Mouse (Mus musculus) myocyte (in vitro differentiated cells): ENCODE measurements around the gene Ube2g1. TPM values are rescaled to one million over a fixed set of nuclear protein-coding genes. Genes with fewer than 3 reads are reported as not detected.

ENCODE experiments used
- H3K27me3 ChIP-seq: one replicate; pipeline ENCODE4 v1.6.1; 2011; ENCODE audit not compliant: control insufficient read depth, insufficient read depth, insufficient read length
- H3K36me3 ChIP-seq: one replicate; pipeline ENCODE4 v1.6.1; 2011; ENCODE audit not compliant: control insufficient read depth, insufficient read depth
- H3K4me2 ChIP-seq: one replicate; pipeline ENCODE4 v1.6.1; 2011; ENCODE audit warnings: low read depth, control low read depth
- H3K4me3 ChIP-seq: one replicate; pipeline ENCODE4 v1.5.1; 2011; ENCODE audit warnings: mild to moderate bottlenecking, control low read depth, moderate library complexity
- H3K79me2 ChIP-seq: one replicate; pipeline ENCODE4 v1.6.1; 2011; ENCODE audit not compliant: control insufficient read depth, insufficient read depth
- H3ac ChIP-seq: one replicate; pipeline ENCODE4 v1.6.1; 2011; ENCODE audit not compliant: control insufficient read depth, insufficient read length
- CEBPB ChIP-seq: IDR thresholded peaks from 2 replicates; pipeline ENCODE4 v1.6.1; 2011; ENCODE audit warnings: mild to moderate bottlenecking, moderate library complexity; ENCODE audit not compliant: poor library complexity, insufficient read depth, severe bottlenecking
- E2F4 ChIP-seq: IDR thresholded peaks from one replicate; pipeline ENCODE4 v1.6.1; 2011; ENCODE audit warnings: mild to moderate bottlenecking, control low read depth, moderate library complexity; ENCODE audit not compliant: insufficient read depth
- MAX ChIP-seq: IDR thresholded peaks from one replicate; pipeline ENCODE4 v1.6.1; 2011; ENCODE audit warnings: low read depth, mild to moderate bottlenecking, control low read depth
- MYOD1 ChIP-seq, 3 experiments: IDR thresholded peaks; one replicate each; pipeline ENCODE4 v1.6.1; 2011; ENCODE audit warnings: control low read depth in 2 of 3, low read depth in 2 of 3, mild to moderate bottlenecking in 2 of 3, moderate library complexity in 1 of 3; ENCODE audit not compliant: insufficient read length in 2 of 3, control insufficient read depth in 1 of 3
- MYOG ChIP-seq, 3 experiments: IDR thresholded peaks; one replicate each; pipeline ENCODE4 v1.6.1; 2011; ENCODE audit warnings: control low read depth in 2 of 3, low read depth in 2 of 3, mild to moderate bottlenecking in 2 of 3; ENCODE audit not compliant: insufficient read length in 2 of 3, control insufficient read depth in 1 of 3, insufficient read depth in 1 of 3
- POLR2A ChIP-seq: IDR thresholded peaks from one replicate; pipeline ENCODE4 v1.6.1; 2011; ENCODE audit warnings: low read depth, mild to moderate bottlenecking, control low read depth, moderate library complexity; ENCODE audit not compliant: insufficient read length
- POLR2AphosphoS2 ChIP-seq: IDR thresholded peaks from one replicate; pipeline ENCODE4 v1.6.1; 2011; ENCODE audit warnings: low read depth, control low read depth; ENCODE audit not compliant: insufficient read length
- REST ChIP-seq: IDR thresholded peaks from one replicate; pipeline ENCODE4 v1.6.1; 2011; ENCODE audit warnings: mild to moderate bottlenecking, control low read depth, moderate library complexity; ENCODE audit not compliant: insufficient read depth, insufficient read length
- SRF ChIP-seq: IDR thresholded peaks from one replicate; pipeline ENCODE4 v1.6.1; 2011; ENCODE audit warnings: low read depth; ENCODE audit not compliant: control insufficient read depth, insufficient read length
- TCF12 ChIP-seq: IDR thresholded peaks from one replicate; pipeline ENCODE4 v1.6.1; 2011; ENCODE audit warnings: mild to moderate bottlenecking, control low read depth; ENCODE audit not compliant: poor library complexity, insufficient read depth, severe bottlenecking
- TCF3 ChIP-seq: IDR thresholded peaks from one replicate; pipeline ENCODE4 v1.6.1; 2011; ENCODE audit warnings: low read depth, control low read depth; ENCODE audit not compliant: insufficient read length
- USF1 ChIP-seq: IDR thresholded peaks from one replicate; pipeline ENCODE4 v1.6.1; 2011; ENCODE audit warnings: low read depth, mild to moderate bottlenecking, control low read depth, moderate library complexity
- polyA plus RNA-seq: library from polyadenylated mRNA; unstranded; fragments of >200 nt; fragmentation: generic; extraction: Trizol; gene quantifications from one replicate; pipeline ENCODE4 v1.2.1, GENCODE M21; 2012; ENCODE audit warnings: missing spikeins

The Ube2g1 gene
- polyA plus RNA-seq, 1 experiment: 13.2 TPM

GRCm38 (mm10) chr11:72618476-72618875, 11.4 kb downstream of the Ube2g1 start:
- Histone ChIP-seq H3K4me3 (no peak overlapping the region), H3ac (no peak overlapping the region), H3K36me3 (no peaks in the 10 kb centered on the region), H3K27me3 (no peaks in the 10 kb centered on the region), H3K79me2 (peaks cover 96% of the 10 kb centered on the region), H3K4me2 (no peak overlapping the region)
- TF ChIP-seq TCF12 (no peak), SRF (no peak), MYOD1 (IDR thresholded peaks at IDR 0.05; ENCODE audit: control insufficient read depth in 1 of 3, insufficient read length in 2 of 3, low read depth in 2 of 3) (no peak), POLR2A (no peak), TCF3 (no peak), MYOG (IDR thresholded peaks at IDR 0.05; ENCODE audit: control insufficient read depth in 1 of 3, insufficient read depth in 1 of 3, insufficient read length in 2 of 3, low read depth in 2 of 3) (no peak), E2F4 (no peak), CEBPB (no peak), REST (no peak), USF1 (no peak), POLR2AphosphoS2 (no peak), MAX (no peak)

- no peaks in the 10 kb centered on the region for H3K36me3 ChIP-seq
- TF ChIP-seq E2F4 (no peak), TCF12 (no peak), MYOG (IDR thresholded peaks at IDR 0.05; ENCODE audit: control insufficient read depth in 1 of 3, insufficient read depth in 1 of 3, insufficient read length in 2 of 3, low read depth in 2 of 3) (no peak), MYOD1 (IDR thresholded peaks at IDR 0.05; ENCODE audit: control insufficient read depth in 1 of 3, insufficient read length in 2 of 3, low read depth in 2 of 3) (no peak), POLR2A (no peak), SRF (no peak), TCF3 (no peak), CEBPB (no peak)
- peaks cover 96% of the 10 kb centered on the region for H3K79me2 ChIP-seq
- H3K4me3 ChIP-seq: no peak overlapping the region
- H3ac ChIP-seq: no peak overlapping the region
- no peaks in the 10 kb centered on the region for H3K27me3 ChIP-seq
- no peak overlapping the region for H3K4me2 ChIP-seq
Measured at GRCm38 (mm10) chr11:72642730-72643129, 35.6 kb downstream of the Ube2g1 start.

- no peak overlapping the region for H3ac ChIP-seq
- H3K79me2 ChIP-seq: peaks cover 96% of the 10 kb centered on the region
- no peak overlapping the region for H3K4me2 ChIP-seq
- H3K36me3 ChIP-seq: no peaks in the 10 kb centered on the region
- no peak for TF ChIP-seq USF1
- no peak for TF ChIP-seq CEBPB
- TF ChIP-seq E2F4: no peak
- no peak for TF ChIP-seq POLR2AphosphoS2
- no peak for TF ChIP-seq POLR2A
- no peak for TF ChIP-seq SRF
- no peak for TF ChIP-seq TCF12
- TF ChIP-seq MAX: no peak
- TF ChIP-seq MYOG (IDR thresholded peaks at IDR 0.05; ENCODE audit: control insufficient read depth in 1 of 3, insufficient read depth in 1 of 3, insufficient read length in 2 of 3, low read depth in 2 of 3): no peak
- no peak for TF ChIP-seq TCF3
- TF ChIP-seq REST: no peak
- H3K27me3 ChIP-seq: no peaks in the 10 kb centered on the region
- H3K4me3 ChIP-seq: no peak overlapping the region
Measured at GRCm38 (mm10) chr11:72645386-72645785, 38.3 kb downstream of the Ube2g1 start.

GRCm38 (mm10) chr11:72650347-72650746, 43.3 kb downstream of the Ube2g1 start:
- Histone ChIP-seq H3ac (no peak overlapping the region), H3K4me2 (no peak overlapping the region), H3K79me2 (peaks cover 81% of the 10 kb centered on the region), H3K4me3 (no peak overlapping the region), H3K27me3 (no peaks in the 10 kb centered on the region), H3K36me3 (no peaks in the 10 kb centered on the region)
- no peak for TF ChIP-seq MYOG (IDR thresholded peaks at IDR 0.05; ENCODE audit: control insufficient read depth in 1 of 3, insufficient read depth in 1 of 3, insufficient read length in 2 of 3, low read depth in 2 of 3)
- TF ChIP-seq TCF12: no peak

GRCm38 (mm10) chr11:72659918-72660317, 52.8 kb downstream of the Ube2g1 start:
- H3K79me2 ChIP-seq: peaks cover 77% of the 10 kb centered on the region

More at GRCm38 (mm10) chr11:72659918-72660317, 52.8 kb downstream of the Ube2g1 start:
- Histone ChIP-seq H3K36me3 (no peaks in the 10 kb centered on the region), H3K4me3 (no peak overlapping the region), H3K27me3 (no peaks in the 10 kb centered on the region), H3ac (no peak overlapping the region), H3K4me2 (no peak overlapping the region)
- TF ChIP-seq MYOG (IDR thresholded peaks at IDR 0.05; ENCODE audit: control insufficient read depth in 1 of 3, insufficient read depth in 1 of 3, insufficient read length in 2 of 3, low read depth in 2 of 3) (no peak), MAX (no peak), USF1 (no peak), TCF12 (no peak), TCF3 (no peak), CEBPB (no peak), E2F4 (no peak), SRF (no peak)
